Mouse (Mus musculus): ENCODE results near the gene Lpp. TPM values are rescaled to one million over a fixed set of nuclear protein-coding genes. Genes with fewer than 3 reads are reported as not detected.

The Lpp gene
- total and polyA plus RNA-seq, 3 experiments: 0.64 to 1.2 (median 0.68) TPM

- Histone ChIP-seq H3K79me2 (replicated peaks; ENCODE audit: control insufficient read depth, extremely low read depth, insufficient read depth, poor library complexity, severe bottlenecking) (no peaks in the 10 kb centered on the region), H3K4me3 (replicated peaks in 1 of 3; ENCODE audit: low read depth in 2 of 3, low read length in 2 of 3, poor library complexity in 1 of 3) (no peak overlapping the region), H3K9me3 (replicated peaks; ENCODE audit: low read length) (no peaks in the 10 kb centered on the region), H3K4me2 (ENCODE audit: insufficient read depth, low read depth, poor library complexity, severe bottlenecking) (no peak overlapping the region), H3K4me1 (ENCODE audit: control insufficient read depth in 1 of 2, insufficient read depth in 2 of 2) (peaks cover 3 to 32% of the 10 kb centered on the region in 2 experiments), H3K27ac (ENCODE audit: insufficient read depth, low read depth) (no peak overlapping the region), H3K9ac (ENCODE audit: insufficient read depth, low read depth) (no peak overlapping the region), H3K27me3 (replicated peaks) (no peaks in the 10 kb centered on the region), H3K36me3 (replicated peaks in 1 of 2; ENCODE audit: control insufficient read depth in 1 of 2, insufficient read depth in 1 of 2, low read length in 1 of 2) (peaks cover 0 to 2% of the 10 kb centered on the region in 2 experiments)
- dilution Hi-C loops (cut with MboI; ENCODE audit: extremely low pct_ligation_motif_present, extremely low pct_unique_long_range_greater_than_20kb, low sequenced_read_pairs) (no loop called here), in situ Hi-C loops (cut with MboI; ENCODE audit: low pct_ligation_motif_present, low pct_unique_long_range_greater_than_20kb, low sequenced_read_pairs) (no loop called here)
- no peak for DNase-seq (ENCODE audit: extremely low read depth)
- no peak for TF ChIP-seq CHD2 (IDR thresholded peaks at IDR 0.05; ENCODE audit: low read length)
- TF ChIP-seq MAZ (IDR thresholded peaks at IDR 0.05; ENCODE audit: low read depth, low read length): no peak
- no peak for TF ChIP-seq POLR2A (IDR thresholded peaks at IDR 0.05; ENCODE audit: low read depth, low read length)
- TF ChIP-seq BHLHE40 (IDR thresholded peaks at IDR 0.05; ENCODE audit: low read depth, low read length): no peak
- TF ChIP-seq MXI1 (IDR thresholded peaks at IDR 0.05; ENCODE audit: low read depth, low read length): no peak
- no peak for TF ChIP-seq JUN (IDR thresholded peaks at IDR 0.05; ENCODE audit: insufficient read depth, low read depth, low read length)
- no peak for TF ChIP-seq MEF2A (IDR thresholded peaks at IDR 0.05; ENCODE audit: borderline replicate concordance, low read depth, low read length)
- no peak for TF ChIP-seq NRF1 (IDR thresholded peaks at IDR 0.05; ENCODE audit: low read depth, low read length)
- no peak for TF ChIP-seq USF2 (conservative IDR thresholded peaks at IDR 0.05; ENCODE audit: low read depth, low read length)
- no peak for TF ChIP-seq CTCF (conservative IDR thresholded peaks at IDR 0.05 in 1 of 2, IDR thresholded peaks at IDR 0.05 in 1 of 2; ENCODE audit: low read depth in 2 of 2, low read length in 2 of 2)
- TF ChIP-seq GABPA (IDR thresholded peaks at IDR 0.05; ENCODE audit: insufficient replicate concordance, low read depth, low read length): no peak
- TF ChIP-seq E2F4 (IDR thresholded peaks at IDR 0.05; ENCODE audit: insufficient replicate concordance, low read depth, low read length): no peak
Observed at GRCm38 (mm10) chr16:24442500-24443122, 49.3 kb downstream of the Lpp start.

GRCm38 (mm10) chr16:24443123-24443515 lies 49.8 kb downstream of the Lpp start:
- Histone ChIP-seq H3K4me1 (ENCODE audit: control insufficient read depth in 1 of 2, insufficient read depth in 2 of 2) (peaks cover 3 to 37% of the 10 kb centered on the region in 2 experiments), H3K9ac (ENCODE audit: insufficient read depth, low read depth) (no peak overlapping the region), H3K4me3 (replicated peaks in 1 of 3; ENCODE audit: low read depth in 2 of 3, low read length in 2 of 3, poor library complexity in 1 of 3) (no peak overlapping the region), H3K79me2 (replicated peaks; ENCODE audit: control insufficient read depth, extremely low read depth, insufficient read depth, poor library complexity, severe bottlenecking) (no peaks in the 10 kb centered on the region), H3K9me3 (replicated peaks; ENCODE audit: low read length) (no peaks in the 10 kb centered on the region), H3K27ac (ENCODE audit: insufficient read depth, low read depth) (no peak overlapping the region), H3K27me3 (replicated peaks) (no peaks in the 10 kb centered on the region), H3K4me2 (ENCODE audit: insufficient read depth, low read depth, poor library complexity, severe bottlenecking) (no peak overlapping the region), H3K36me3 (replicated peaks in 1 of 2; ENCODE audit: control insufficient read depth in 1 of 2, insufficient read depth in 1 of 2, low read length in 1 of 2) (peaks cover 0 to 2% of the 10 kb centered on the region in 2 experiments)
- in situ Hi-C loops (cut with MboI; ENCODE audit: low pct_ligation_motif_present, low pct_unique_long_range_greater_than_20kb, low sequenced_read_pairs) (no loop called here), dilution Hi-C loops (cut with MboI; ENCODE audit: extremely low pct_ligation_motif_present, extremely low pct_unique_long_range_greater_than_20kb, low sequenced_read_pairs) (no loop called here)
- DNase-seq (ENCODE audit: extremely low read depth): no peak
- TF ChIP-seq GABPA (IDR thresholded peaks at IDR 0.05; ENCODE audit: insufficient replicate concordance, low read depth, low read length): no peak
- no peak for TF ChIP-seq MEF2A (IDR thresholded peaks at IDR 0.05; ENCODE audit: borderline replicate concordance, low read depth, low read length)

- H3K27me3 ChIP-seq (replicated peaks): no peaks in the 10 kb centered on the region
- H3K4me3 ChIP-seq (replicated peaks in 1 of 3; ENCODE audit: low read depth in 2 of 3, low read length in 2 of 3, poor library complexity in 1 of 3): no peak overlapping the region
- H3K4me1 ChIP-seq (ENCODE audit: control insufficient read depth in 1 of 2, insufficient read depth in 2 of 2): peaks cover 3 to 41% of the 10 kb centered on the region in 2 experiments
- DNase-seq (ENCODE audit: extremely low read depth): no peak
- in situ Hi-C loops (cut with MboI; ENCODE audit: low pct_ligation_motif_present, low pct_unique_long_range_greater_than_20kb, low sequenced_read_pairs) (no loop called here), dilution Hi-C loops (cut with MboI; ENCODE audit: extremely low pct_ligation_motif_present, extremely low pct_unique_long_range_greater_than_20kb, low sequenced_read_pairs) (no loop called here)
- H3K9ac ChIP-seq (ENCODE audit: insufficient read depth, low read depth): no peak overlapping the region
- H3K4me2 ChIP-seq (ENCODE audit: insufficient read depth, low read depth, poor library complexity, severe bottlenecking): no peak overlapping the region
- no peak for TF ChIP-seq USF1 (IDR thresholded peaks at IDR 0.05; ENCODE audit: low read depth, low read length)
- H3K9me3 ChIP-seq (replicated peaks; ENCODE audit: low read length): no peaks in the 10 kb centered on the region
- H3K27ac ChIP-seq (ENCODE audit: insufficient read depth, low read depth): no peak overlapping the region
- H3K79me2 ChIP-seq (replicated peaks; ENCODE audit: control insufficient read depth, extremely low read depth, insufficient read depth, poor library complexity, severe bottlenecking): no peaks in the 10 kb centered on the region
- peaks cover 0 to 2% of the 10 kb centered on the region in 2 experiments for H3K36me3 ChIP-seq (replicated peaks in 1 of 2; ENCODE audit: control insufficient read depth in 1 of 2, insufficient read depth in 1 of 2, low read length in 1 of 2)
Observed at GRCm38 (mm10) chr16:24443555-24443954, 50.2 kb downstream of the Lpp start.

Measured in CH12.LX (cell line).